Mouse (Mus musculus): ENCODE data around the gene Pla1a. TPM values are rescaled to one million over a fixed set of nuclear protein-coding genes. Genes with fewer than 3 reads are reported as not detected.
A peak's percentile ranks its signal among the peaks of the same experiment; 100 is the strongest.

Pla1a gene
- total and polyA plus RNA-seq, 2 experiments from 2014 or later, result 1.0 to 1.7 TPM

GRCm38 (mm10) chr16:38369992-38370484 is 62.9 kb downstream of the Pla1a start:
- Histone ChIP-seq H3K36me3 (ENCODE audit: insufficient read depth, low read length) (no peaks in the 10 kb centered on the region), H3K4me3 (ENCODE audit: low read length) (no peak overlapping the region), H3K4me1 (ENCODE audit: insufficient read depth, low read length) (no peaks in the 10 kb centered on the region), H3K27me3 (ENCODE audit: insufficient read depth, low read length) (no peaks in the 10 kb centered on the region), H3K9me3 (ENCODE audit: low read length) (no peaks in the 10 kb centered on the region), H3K4me2 (ENCODE audit: low read depth, low read length) (no peak overlapping the region), H3K27ac (no peak overlapping the region), H3K9ac (replicated peaks; ENCODE audit: low read length) (no peak overlapping the region)
- DNase-seq (ENCODE audit: low spot score) (no peak), ATAC-seq (no peak)
- WGBS, result 82% methylated on average over 4 of the region's 4 CpGs
- TF ChIP-seq CTCF (IDR thresholded peaks at IDR 0.05; ENCODE audit: low read depth), result no peak

GRCm38 (mm10) chr16:38369431-38369830 is 63.5 kb downstream of the Pla1a start:
- DNase-seq (ENCODE audit: low spot score), result no peak
- H3K27ac ChIP-seq, result no peak overlapping the region
- no peak for TF ChIP-seq CTCF (IDR thresholded peaks at IDR 0.05; ENCODE audit: low read depth)
- no peaks in the 10 kb centered on the region for H3K36me3 ChIP-seq (ENCODE audit: insufficient read depth, low read length)
- no peaks in the 10 kb centered on the region for H3K9me3 ChIP-seq (ENCODE audit: low read length)
- WGBS, result 86% methylated on average over 8 of the region's 8 CpGs
- ATAC-seq, result no peak
- no peak overlapping the region for H3K4me3 ChIP-seq (ENCODE audit: low read length)
- H3K9ac ChIP-seq (replicated peaks; ENCODE audit: low read length), result no peak overlapping the region
- no peak overlapping the region for H3K4me2 ChIP-seq (ENCODE audit: low read depth, low read length)
- no peaks in the 10 kb centered on the region for H3K27me3 ChIP-seq (ENCODE audit: insufficient read depth, low read length)
- H3K4me1 ChIP-seq (ENCODE audit: insufficient read depth, low read length), result no peaks in the 10 kb centered on the region

GRCm38 (mm10) chr16:38369000-38369399 is 63.9 kb downstream of the Pla1a start:
- Histone ChIP-seq H3K27me3 (ENCODE audit: insufficient read depth, low read length) (no peaks in the 10 kb centered on the region), H3K4me3 (ENCODE audit: low read length) (no peak overlapping the region), H3K36me3 (ENCODE audit: insufficient read depth, low read length) (no peaks in the 10 kb centered on the region), H3K9me3 (ENCODE audit: low read length) (no peaks in the 10 kb centered on the region), H3K4me1 (ENCODE audit: insufficient read depth, low read length) (no peaks in the 10 kb centered on the region), H3K4me2 (ENCODE audit: low read depth, low read length) (no peak overlapping the region), H3K9ac (replicated peaks; ENCODE audit: low read length) (no peak overlapping the region), H3K27ac (no peak overlapping the region)
- no peak for TF ChIP-seq CTCF (IDR thresholded peaks at IDR 0.05; ENCODE audit: low read depth)
- DNase-seq (ENCODE audit: low spot score), result no peak
- 83% methylated on average over 7 of the region's 7 CpGs for WGBS
- no peak for ATAC-seq

- ATAC-seq, result 0 out of 2 replicates have a peak, but pooled peaks have one; percentile 49
- no peaks in the 10 kb centered on the region for H3K27me3 ChIP-seq (ENCODE audit: insufficient read depth, low read length)
- H3K9me3 ChIP-seq (ENCODE audit: low read length), result no peaks in the 10 kb centered on the region
- H3K27ac ChIP-seq, result no peak overlapping the region
- no peak for TF ChIP-seq CTCF (IDR thresholded peaks at IDR 0.05; ENCODE audit: low read depth)
- no peak overlapping the region for H3K4me3 ChIP-seq (ENCODE audit: low read length)
- no peaks in the 10 kb centered on the region for H3K4me1 ChIP-seq (ENCODE audit: insufficient read depth, low read length)
- DNase-seq (ENCODE audit: low spot score), result peak; percentile 19
- H3K9ac ChIP-seq (replicated peaks; ENCODE audit: low read length), result no peak overlapping the region
- WGBS, result 38% methylated on average over 10 of the region's 10 CpGs
- no peaks in the 10 kb centered on the region for H3K36me3 ChIP-seq (ENCODE audit: insufficient read depth, low read length)
- H3K4me2 ChIP-seq (ENCODE audit: low read depth, low read length), result no peak overlapping the region
Observed at GRCm38 (mm10) chr16:38368336-38368735, 64.6 kb downstream of the Pla1a start.

- no peak for TF ChIP-seq CTCF (IDR thresholded peaks at IDR 0.05; ENCODE audit: low read depth)
- H3K4me1 ChIP-seq (ENCODE audit: insufficient read depth, low read length), result no peaks in the 10 kb centered on the region
- no peak overlapping the region for H3K4me3 ChIP-seq (ENCODE audit: low read length)
- DNase-seq (ENCODE audit: low spot score) (no peak), ATAC-seq (no peak)
- no peaks in the 10 kb centered on the region for H3K9me3 ChIP-seq (ENCODE audit: low read length)
- no peaks in the 10 kb centered on the region for H3K36me3 ChIP-seq (ENCODE audit: insufficient read depth, low read length)
- no peaks in the 10 kb centered on the region for H3K27me3 ChIP-seq (ENCODE audit: insufficient read depth, low read length)
- H3K27ac ChIP-seq, result no peak overlapping the region
- no peak overlapping the region for H3K4me2 ChIP-seq (ENCODE audit: low read depth, low read length)
- WGBS, result 95% methylated on average over 4 of the region's 4 CpGs
- no peak overlapping the region for H3K9ac ChIP-seq (replicated peaks; ENCODE audit: low read length)
Observed at GRCm38 (mm10) chr16:38366231-38366630, 66.7 kb downstream of the Pla1a start.

- Histone ChIP-seq H3K4me3 (ENCODE audit: low read length) (no peak overlapping the region), H3K9me3 (ENCODE audit: low read length) (no peaks in the 10 kb centered on the region), H3K4me1 (ENCODE audit: insufficient read depth, low read length) (no peaks in the 10 kb centered on the region; the same call in 1 of the 2 replicates), H3K36me3 (ENCODE audit: insufficient read depth, low read length) (no peaks in the 10 kb centered on the region), H3K27ac (no peak overlapping the region), H3K4me2 (ENCODE audit: low read depth, low read length) (no peak overlapping the region), H3K9ac (replicated peaks; ENCODE audit: low read length) (no peak overlapping the region), H3K27me3 (ENCODE audit: insufficient read depth, low read length) (no peaks in the 10 kb centered on the region)
- ATAC-seq, result no peak
- WGBS, result 89% methylated on average over 10 of the region's 10 CpGs
- DNase-seq (ENCODE audit: low spot score), result no peak
- no peak for TF ChIP-seq CTCF (IDR thresholded peaks at IDR 0.05; ENCODE audit: low read depth)
Observed at GRCm38 (mm10) chr16:38365390-38365789, 67.6 kb downstream of the Pla1a start.

- Histone ChIP-seq H3K4me1 (ENCODE audit: insufficient read depth, low read length) (no peaks in the 10 kb centered on the region; the same call in 1 of the 2 replicates), H3K27ac (no peak overlapping the region), H3K9ac (replicated peaks; ENCODE audit: low read length) (no peak overlapping the region), H3K27me3 (ENCODE audit: insufficient read depth, low read length) (no peaks in the 10 kb centered on the region), H3K4me2 (ENCODE audit: low read depth, low read length) (no peak overlapping the region), H3K4me3 (ENCODE audit: low read length) (no peak overlapping the region), H3K36me3 (ENCODE audit: insufficient read depth, low read length) (no peaks in the 10 kb centered on the region), H3K9me3 (ENCODE audit: low read length) (no peaks in the 10 kb centered on the region)
- no peak for TF ChIP-seq CTCF (IDR thresholded peaks at IDR 0.05; ENCODE audit: low read depth)
- no peak for ATAC-seq
- WGBS, result 90% methylated on average over 7 of the region's 7 CpGs
- no peak for DNase-seq (ENCODE audit: low spot score)
Observed at GRCm38 (mm10) chr16:38363657-38364056, 69.3 kb downstream of the Pla1a start.
